Mouse (Mus musculus) adrenal gland, postnatal 25 days (tissue): ENCODE results near the gene Card9. TPM values are rescaled to one million over a fixed set of nuclear protein-coding genes. Genes with fewer than 3 reads are reported as not detected.

Experiments used
- total RNA-seq: library from RNA; stranded (reverse); gene quantifications from 2 replicates; pipeline ENCODE4 v1.2.3, GENCODE M21; 2021

Card9 gene
- total RNA-seq, 1 experiment from 2014 or later: 0.97 TPM

Other genes with a start within 250 kb of the Card9 start
- 25.8 and 36.6 TPM in 2 replicates for gene Nacc2, start 237.7 kb downstream of the Card9 start, total RNA-seq
- gene Lhx3, start 152.6 kb downstream of the Card9 start, total RNA-seq: 0.48 and 0.76 TPM in 2 replicates
- 17.5 and 19.7 TPM in 2 replicates for gene Qsox2, start 123.4 kb downstream of the Card9 start, total RNA-seq
- 0.62 and 1.5 TPM in 2 replicates for gene Ccdc187, start 66.4 kb downstream of the Card9 start, total RNA-seq
- 17.5 and 17.7 TPM in 2 replicates for gene Gpsm1, start 45.4 kb downstream of the Card9 start, total RNA-seq
- gene Dnlz, start 8.8 kb downstream of the Card9 start, total RNA-seq: 20.5 and 21.1 TPM in 2 replicates
- 40.9 and 42.0 TPM in 2 replicates for gene Snapc4, start 19.7 kb upstream of the Card9 start, total RNA-seq
- gene Entr1, start 28.4 kb upstream of the Card9 start, total RNA-seq: 106 and 110 TPM in 2 replicates
- gene Pmpca, start 28.4 kb upstream of the Card9 start, total RNA-seq: 117 and 151 TPM in 2 replicates
- 22.6 and 25.9 TPM in 2 replicates for gene Inpp5e, start 48.3 kb upstream of the Card9 start, total RNA-seq
- gene Sec16a, start 84.3 kb upstream of the Card9 start, total RNA-seq: 62.7 and 63.4 TPM in 2 replicates
- gene Notch1, start 155.7 kb upstream of the Card9 start, total RNA-seq: 17.7 and 24.8 TPM in 2 replicates
- gene Egfl7, start 219.1 kb upstream of the Card9 start, total RNA-seq: 159 and 211 TPM in 2 replicates
- gene Gm20532, start 225.7 kb upstream of the Card9 start, total RNA-seq: not detected in 2 replicates
- gene Agpat2, start 243.5 kb upstream of the Card9 start, total RNA-seq: 290 and 352 TPM in 2 replicates